Mouse (Mus musculus) lung, postnatal 0 days (tissue): ENCODE data around the gene Slc4a7.
A peak's percentile ranks its signal among the peaks of the same experiment; 100 is the strongest.

Source experiments
- CTCF ChIP-seq: IDR thresholded peaks from 2 replicates; pipeline ENCODE4 v1.5.1; 2016; ENCODE audit warnings: antibody characterized with exemption, mild to moderate bottlenecking
- EP300 ChIP-seq: IDR thresholded peaks from 2 replicates; pipeline ENCODE4 v1.6.1; 2016; ENCODE audit warnings: antibody characterized with exemption, mild to moderate bottlenecking, control low read depth

GRCm38 (mm10) chr14:14709021-14709420 lies 6.9 kb downstream of the Slc4a7 start:
- no peak for TF ChIP-seq CTCF
- TF ChIP-seq EP300, result 0 out of 2 replicates have a peak, but pooled peaks have one; percentile 7
